Mouse (Mus musculus) heart, postnatal 0 days (tissue): ENCODE measurements at regions not wholly inside any gene's neighbourhood (a gene's known extent, or its start where the extent isn't known, plus 50 kb on each side); places are given as distances from the start of the nearest gene placed in this dataset.

ENCODE experiments used
- ATAC-seq: fragments of 200-750 bp; cut with Nextera tagmentation; 2 replicates; pipeline ENCODE4 v1.8.0; 2017; ENCODE audit warnings: low read depth, moderate number of reproducible peaks, moderate library complexity; ENCODE audit not compliant: insufficient read depth
- DNase-seq: peaks from one replicate; pipeline ENCODE4 v3.0.0-alpha.2; 2016; ENCODE audit warnings: low spot score
- H3K27ac ChIP-seq: fragments of 300-500 bp; sonication (generic); 2 replicates; pipeline ENCODE4 v1.5.1; 2014; ENCODE audit warnings: low read depth, mild to moderate bottlenecking
- H3K27me3 ChIP-seq: fragments of 300-500 bp; sonication (generic); 2 replicates; pipeline ENCODE4 v1.6.1; 2014; ENCODE audit warnings: low read length, mixed read lengths; ENCODE audit not compliant: control insufficient read depth, insufficient read depth
- H3K36me3 ChIP-seq: fragments of 300-500 bp; sonication (generic); replicated peaks from 2 replicates; pipeline ENCODE4 v1.6.1; 2014; ENCODE audit warnings: low read length, mixed read lengths; ENCODE audit not compliant: control insufficient read depth, insufficient read depth
- H3K4me1 ChIP-seq: fragments of 300-500 bp; sonication (generic); 2 replicates; pipeline ENCODE4 v1.6.1; 2014; ENCODE audit warnings: antibody characterized with exemption; ENCODE audit not compliant: control insufficient read depth, insufficient read depth
- H3K4me2 ChIP-seq: fragments of 300-500 bp; sonication (generic); 2 replicates; pipeline ENCODE4 v1.6.1; 2014; ENCODE audit warnings: low read depth, mild to moderate bottlenecking, low read length, moderate library complexity
- H3K4me3 ChIP-seq: fragments of 300-500 bp; sonication (generic); 2 replicates; pipeline ENCODE4 v1.5.1; 2014; ENCODE audit warnings: low read depth, low read length
- H3K9ac ChIP-seq: fragments of 300-500 bp; sonication (generic); replicated peaks from 2 replicates; pipeline ENCODE4 v1.6.1; 2014; ENCODE audit warnings: low read depth, low read length, mixed read lengths
- H3K9me3 ChIP-seq: fragments of 300-500 bp; sonication (generic); replicated peaks from 2 replicates; pipeline ENCODE4 v1.6.1; 2016; ENCODE audit warnings: low read length; ENCODE audit not compliant: control insufficient read depth
- CTCF ChIP-seq: IDR thresholded peaks from 2 replicates; pipeline ENCODE4 v1.5.1; 2016; ENCODE audit warnings: antibody characterized with exemption, control low read depth, low read depth
- EP300 ChIP-seq: IDR thresholded peaks from 2 replicates; pipeline ENCODE4 v1.6.1; 2016; ENCODE audit warnings: antibody characterized with exemption, low read depth
- WGBS: fragments of 180-500 bp; shearing (Covaris S2); extraction: QIAGEN DNeasy Blood & Tissue Kit; methylation state at CpG from one replicate; pipeline ENCODE4 v1.1.7; 2014; 5-methylcytosine and 5-hydroxymethylcytosine counted together

GRCm38 (mm10) chr10:66807261-66807968 lies 288.5 kb upstream of the Jmjd1c start:
- H3K27me3 ChIP-seq = no peaks in the 10 kb centered on the region
- H3K4me1 ChIP-seq = no peaks in the 10 kb centered on the region
- 0 out of 2 replicates have a peak, but pooled peaks cover 4% of the 10 kb centered on the region for H3K9me3 ChIP-seq
- no peak overlapping the region for H3K4me3 ChIP-seq
- no peak for ATAC-seq
- H3K9ac ChIP-seq = no peak overlapping the region
- DNase-seq = peak; percentile 48
- no peak overlapping the region for H3K27ac ChIP-seq
- no peaks in the 10 kb centered on the region for H3K36me3 ChIP-seq
- no peak for TF ChIP-seq EP300
- peak; percentile 77 for TF ChIP-seq CTCF
- 42% methylated on average over 16 of the region's 16 CpGs for WGBS
- H3K4me2 ChIP-seq = no peak overlapping the region

- Histone ChIP-seq H3K27me3 (0 out of 2 replicates have a peak, but pooled peaks cover 3% of the 10 kb centered on the region), H3K4me3 (no peak overlapping the region), H3K4me1 (no peaks in the 10 kb centered on the region), H3K27ac (no peak overlapping the region), H3K36me3 (no peaks in the 10 kb centered on the region), H3K4me2 (no peak overlapping the region), H3K9ac (no peak overlapping the region), H3K9me3 (no peaks in the 10 kb centered on the region)
- ATAC-seq = no peak
- WGBS = 68% methylated on average over 11 of the region's 11 CpGs
- TF ChIP-seq EP300 = no peak
- TF ChIP-seq CTCF = no peak
- no peak for DNase-seq
Observed at GRCm38 (mm10) chr10:66812515-66813260, 283.2 kb upstream of the Jmjd1c start.

- Histone ChIP-seq H3K4me3 (no peak overlapping the region), H3K4me2 (peak overlapping the region; percentile 42), H3K27me3 (0 out of 2 replicates have a peak, but pooled peaks cover 3% of the 10 kb centered on the region), H3K4me1 (no peaks in the 10 kb centered on the region), H3K9me3 (no peaks in the 10 kb centered on the region), H3K27ac (no peak overlapping the region), H3K36me3 (no peaks in the 10 kb centered on the region), H3K9ac (no peak overlapping the region)
- 10% methylated on average over 15 of the region's 15 CpGs for WGBS
- DNase-seq = no peak
- TF ChIP-seq CTCF (peak; percentile 33; the same call in 1 of the 2 replicates), EP300 (no peak)
- no peak for ATAC-seq
Observed at GRCm38 (mm10) chr10:66813850-66814564, 281.9 kb upstream of the Jmjd1c start.

GRCm38 (mm10) chr10:66814565-66815201 lies 281.2 kb upstream of the Jmjd1c start:
- Histone ChIP-seq H3K4me1 (0 out of 2 replicates have a peak, but pooled peaks cover 3% of the 10 kb centered on the region), H3K4me2 (peak overlapping the region; percentile 42), H3K9me3 (no peaks in the 10 kb centered on the region), H3K36me3 (no peaks in the 10 kb centered on the region), H3K9ac (no peak overlapping the region), H3K4me3 (no peak overlapping the region), H3K27me3 (0 out of 2 replicates have a peak, but pooled peaks cover 3% of the 10 kb centered on the region), H3K27ac (no peak overlapping the region)
- TF ChIP-seq CTCF (peak; percentile 79), EP300 (no peak)
- WGBS = 8% methylated on average over 16 of the region's 16 CpGs
- peak; percentile 82 for DNase-seq
- peak; percentile 64 for ATAC-seq

- TF ChIP-seq CTCF = no peak
- no peak for TF ChIP-seq EP300
- Histone ChIP-seq H3K4me2 (no peak overlapping the region), H3K27ac (no peak overlapping the region), H3K27me3 (0 out of 2 replicates have a peak, but pooled peaks cover 3% of the 10 kb centered on the region), H3K36me3 (no peaks in the 10 kb centered on the region), H3K4me3 (no peak overlapping the region), H3K9ac (no peak overlapping the region), H3K4me1 (0 out of 2 replicates have a peak, but pooled peaks cover 3% of the 10 kb centered on the region), H3K9me3 (no peaks in the 10 kb centered on the region)
- no peak for DNase-seq
- WGBS = 58% methylated on average over 4 of the region's 4 CpGs
- ATAC-seq = no peak
Observed at GRCm38 (mm10) chr10:66815951-66816350, 280.0 kb upstream of the Jmjd1c start.
